Mouse (Mus musculus): ENCODE measurements around the gene Alx1.

The Alx1 gene

GRCm38 (mm10) chr10:103029730-103030490 lies at the start of gene Alx1:
Gene Alx1, minus strand, starts transcription at chr10:103030215.
- no peaks in the 10 kb centered on the region for H3K27me3 ChIP-seq (ENCODE audit: control insufficient read depth, insufficient read depth, low read length, poor library complexity, severe bottlenecking)
- H3K36me3 ChIP-seq (ENCODE audit: control insufficient read depth, insufficient read depth, low read length, poor library complexity, severe bottlenecking), result no peaks in the 10 kb centered on the region
- DNase-seq (ENCODE audit: low read depth, low spot score), result no peak

- no peak for DNase-seq (ENCODE audit: low read depth, low spot score)
- no peaks in the 10 kb centered on the region for H3K36me3 ChIP-seq (ENCODE audit: control insufficient read depth, insufficient read depth, low read length, poor library complexity, severe bottlenecking)
- H3K27me3 ChIP-seq (ENCODE audit: control insufficient read depth, insufficient read depth, low read length, poor library complexity, severe bottlenecking), result no peaks in the 10 kb centered on the region
These were observed 19.6 kb upstream of the Alx1 start for GRCm38 (mm10) chr10:103049593-103049992.

- H3K27me3 ChIP-seq (ENCODE audit: control insufficient read depth, insufficient read depth, low read length, poor library complexity, severe bottlenecking), result no peaks in the 10 kb centered on the region
- H3K36me3 ChIP-seq (ENCODE audit: control insufficient read depth, insufficient read depth, low read length, poor library complexity, severe bottlenecking), result no peaks in the 10 kb centered on the region
- no peak for DNase-seq (ENCODE audit: low read depth, low spot score)
These were observed 16.6 kb upstream of the Alx1 start for GRCm38 (mm10) chr10:103046623-103047022.

- no peaks in the 10 kb centered on the region for H3K27me3 ChIP-seq (ENCODE audit: control insufficient read depth, insufficient read depth, low read length, poor library complexity, severe bottlenecking)
- DNase-seq (ENCODE audit: low read depth, low spot score), result no peak
These were observed 15.0 kb upstream of the Alx1 start for GRCm38 (mm10) chr10:103045019-103045418.

GRCm38 (mm10) chr10:103035002-103035640 lies 5.1 kb upstream of the Alx1 start:
- no peaks in the 10 kb centered on the region for H3K27me3 ChIP-seq (ENCODE audit: control insufficient read depth, insufficient read depth, low read length, poor library complexity, severe bottlenecking)
- no peak for DNase-seq (ENCODE audit: low read depth, low spot score)
- no peaks in the 10 kb centered on the region for H3K36me3 ChIP-seq (ENCODE audit: control insufficient read depth, insufficient read depth, low read length, poor library complexity, severe bottlenecking)

More at GRCm38 (mm10) chr10:103045019-103045418, 15.0 kb upstream of the Alx1 start:
- no peaks in the 10 kb centered on the region for H3K36me3 ChIP-seq (ENCODE audit: control insufficient read depth, insufficient read depth, low read length, poor library complexity, severe bottlenecking)

GRCm38 (mm10) chr10:103030931-103031330 lies 916 bp upstream of the Alx1 start:
- Histone ChIP-seq H3K36me3 (ENCODE audit: control insufficient read depth, insufficient read depth, low read length, poor library complexity, severe bottlenecking) (no peaks in the 10 kb centered on the region), H3K27me3 (ENCODE audit: control insufficient read depth, insufficient read depth, low read length, poor library complexity, severe bottlenecking) (no peaks in the 10 kb centered on the region)
- no peak for DNase-seq (ENCODE audit: low read depth, low spot score)

- no peak for DNase-seq (ENCODE audit: low read depth, low spot score)
- H3K36me3 ChIP-seq (ENCODE audit: control insufficient read depth, insufficient read depth, low read length, poor library complexity, severe bottlenecking), result no peaks in the 10 kb centered on the region
- no peaks in the 10 kb centered on the region for H3K27me3 ChIP-seq (ENCODE audit: control insufficient read depth, insufficient read depth, low read length, poor library complexity, severe bottlenecking)
These were observed 784 bp downstream of the Alx1 start for GRCm38 (mm10) chr10:103029132-103029729.

- H3K27me3 ChIP-seq (ENCODE audit: control insufficient read depth, insufficient read depth, low read length, poor library complexity, severe bottlenecking), result no peaks in the 10 kb centered on the region
- no peaks in the 10 kb centered on the region for H3K36me3 ChIP-seq (ENCODE audit: control insufficient read depth, insufficient read depth, low read length, poor library complexity, severe bottlenecking)
- no peak for DNase-seq (ENCODE audit: low read depth, low spot score)
These were observed 1.5 kb downstream of the Alx1 start for GRCm38 (mm10) chr10:103028253-103029131.

- H3K27me3 ChIP-seq (ENCODE audit: control insufficient read depth, insufficient read depth, low read length, poor library complexity, severe bottlenecking), result no peaks in the 10 kb centered on the region
- no peak for DNase-seq (ENCODE audit: low read depth, low spot score)
- H3K36me3 ChIP-seq (ENCODE audit: control insufficient read depth, insufficient read depth, low read length, poor library complexity, severe bottlenecking), result no peaks in the 10 kb centered on the region
These were observed 2.1 kb downstream of the Alx1 start for GRCm38 (mm10) chr10:103027931-103028252.

GRCm38 (mm10) chr10:103027226-103027930 lies 2.6 kb downstream of the Alx1 start:
- no peak for DNase-seq (ENCODE audit: low read depth, low spot score)
- H3K36me3 ChIP-seq (ENCODE audit: control insufficient read depth, insufficient read depth, low read length, poor library complexity, severe bottlenecking), result no peaks in the 10 kb centered on the region
- H3K27me3 ChIP-seq (ENCODE audit: control insufficient read depth, insufficient read depth, low read length, poor library complexity, severe bottlenecking), result no peaks in the 10 kb centered on the region

- Histone ChIP-seq H3K36me3 (ENCODE audit: control insufficient read depth, insufficient read depth, low read length, poor library complexity, severe bottlenecking) (no peaks in the 10 kb centered on the region), H3K27me3 (ENCODE audit: control insufficient read depth, insufficient read depth, low read length, poor library complexity, severe bottlenecking) (no peaks in the 10 kb centered on the region)
- no peak for DNase-seq (ENCODE audit: low read depth, low spot score)
These were observed 3.3 kb downstream of the Alx1 start for GRCm38 (mm10) chr10:103026636-103027225.

GRCm38 (mm10) chr10:103002556-103002955 lies 27.5 kb downstream of the Alx1 start:
- DNase-seq (ENCODE audit: low read depth, low spot score), result no peak
- no peaks in the 10 kb centered on the region for H3K27me3 ChIP-seq (ENCODE audit: control insufficient read depth, insufficient read depth, low read length, poor library complexity, severe bottlenecking)
- no peaks in the 10 kb centered on the region for H3K36me3 ChIP-seq (ENCODE audit: control insufficient read depth, insufficient read depth, low read length, poor library complexity, severe bottlenecking)

GRCm38 (mm10) chr10:103000902-103001301 lies 29.1 kb downstream of the Alx1 start:
- DNase-seq (ENCODE audit: low read depth, low spot score), result no peak
- no peaks in the 10 kb centered on the region for H3K36me3 ChIP-seq (ENCODE audit: control insufficient read depth, insufficient read depth, low read length, poor library complexity, severe bottlenecking)
- no peaks in the 10 kb centered on the region for H3K27me3 ChIP-seq (ENCODE audit: control insufficient read depth, insufficient read depth, low read length, poor library complexity, severe bottlenecking)

GRCm38 (mm10) chr10:102999584-102999983 lies 30.4 kb downstream of the Alx1 start:
- H3K36me3 ChIP-seq (ENCODE audit: control insufficient read depth, insufficient read depth, low read length, poor library complexity, severe bottlenecking), result no peaks in the 10 kb centered on the region
- no peaks in the 10 kb centered on the region for H3K27me3 ChIP-seq (ENCODE audit: control insufficient read depth, insufficient read depth, low read length, poor library complexity, severe bottlenecking)
- no peak for DNase-seq (ENCODE audit: low read depth, low spot score)

All from splenic B cell, adult 2 months (primary cell).